Mouse (Mus musculus): ENCODE results near the gene Desi1. TPM values are rescaled to one million over a fixed set of nuclear protein-coding genes. Genes with fewer than 3 reads are reported as not detected.
A peak's percentile ranks its signal among the peaks of the same experiment; 100 is the strongest.

Desi1 gene
- total and polyA plus RNA-seq, 2 experiments from 2014 or later, result 26.9 to 43.9 TPM

- DNase-seq (ENCODE audit: low spot score), result no peak
- ATAC-seq (ENCODE audit: low FRiP score), result no peak
These were observed 79.5 kb downstream of the Desi1 start for GRCm38 (mm10) chr15:81954151-81954583.

GRCm38 (mm10) chr15:81952310-81952709, 81.4 kb downstream of the Desi1 start:
- no peak for ATAC-seq (ENCODE audit: low FRiP score)
- Histone ChIP-seq H3K9ac (replicated peaks; ENCODE audit: low read length, poor library complexity, severe bottlenecking) (no peak overlapping the region), H3K4me1 (ENCODE audit: insufficient read depth, low read length) (no peaks in the 10 kb centered on the region), H3K36me3 (ENCODE audit: insufficient read depth, low read length) (peaks cover 66% of the 10 kb centered on the region), H3K4me2 (ENCODE audit: low read depth, low read length, poor library complexity, severe bottlenecking) (no peak overlapping the region), H3K27me3 (ENCODE audit: insufficient read depth, low read length) (no peaks in the 10 kb centered on the region), H3K9me3 (ENCODE audit: low read length) (no peaks in the 10 kb centered on the region), H3K4me3 (ENCODE audit: low read depth, low read length) (no peak overlapping the region), H3K27ac (ENCODE audit: low read depth, low read length) (no peak overlapping the region)
- DNase-seq (ENCODE audit: low spot score), result no peak
- 60% methylated on average over 4 of the region's 4 CpGs for WGBS
- TF ChIP-seq CTCF (IDR thresholded peaks at IDR 0.05), result peak; percentile 27

More at GRCm38 (mm10) chr15:81954151-81954583, 79.5 kb downstream of the Desi1 start:
- Histone ChIP-seq H3K27ac (ENCODE audit: low read depth, low read length) (no peak overlapping the region), H3K9me3 (ENCODE audit: low read length) (no peaks in the 10 kb centered on the region), H3K4me3 (ENCODE audit: low read depth, low read length) (no peak overlapping the region), H3K9ac (replicated peaks; ENCODE audit: low read length, poor library complexity, severe bottlenecking) (no peak overlapping the region), H3K4me2 (ENCODE audit: low read depth, low read length, poor library complexity, severe bottlenecking) (no peak overlapping the region), H3K4me1 (ENCODE audit: insufficient read depth, low read length) (no peaks in the 10 kb centered on the region), H3K27me3 (ENCODE audit: insufficient read depth, low read length) (no peaks in the 10 kb centered on the region), H3K36me3 (ENCODE audit: insufficient read depth, low read length) (peaks cover 52% of the 10 kb centered on the region)
- TF ChIP-seq CTCF (IDR thresholded peaks at IDR 0.05), result no peak
- WGBS, result 97% methylated on average over 9 of the region's 9 CpGs

- 0 out of 2 replicates have a peak, but pooled peaks have one; percentile 11 for TF ChIP-seq CTCF (IDR thresholded peaks at IDR 0.05)
- no peaks in the 10 kb centered on the region for H3K9me3 ChIP-seq (ENCODE audit: low read length)
- no peak overlapping the region for H3K4me3 ChIP-seq (ENCODE audit: low read depth, low read length)
- ATAC-seq (ENCODE audit: low FRiP score) (0 out of 2 replicates have a peak, but pooled peaks have one; percentile 26), DNase-seq (ENCODE audit: low spot score) (no peak)
- H3K36me3 ChIP-seq (ENCODE audit: insufficient read depth, low read length), result peaks cover 74% of the 10 kb centered on the region
- H3K4me1 ChIP-seq (ENCODE audit: insufficient read depth, low read length), result no peaks in the 10 kb centered on the region
- no peak overlapping the region for H3K4me2 ChIP-seq (ENCODE audit: low read depth, low read length, poor library complexity, severe bottlenecking)
- WGBS, result 92% methylated on average over 8 of the region's 9 CpGs
- no peaks in the 10 kb centered on the region for H3K27me3 ChIP-seq (ENCODE audit: insufficient read depth, low read length)
- H3K9ac ChIP-seq (replicated peaks; ENCODE audit: low read length, poor library complexity, severe bottlenecking), result no peak overlapping the region
- no peak overlapping the region for H3K27ac ChIP-seq (ENCODE audit: low read depth, low read length)
These were observed 82.5 kb downstream of the Desi1 start for GRCm38 (mm10) chr15:81951159-81951558.

GRCm38 (mm10) chr15:81950716-81951115, 82.9 kb downstream of the Desi1 start:
- H3K9me3 ChIP-seq (ENCODE audit: low read length), result no peaks in the 10 kb centered on the region
- H3K4me3 ChIP-seq (ENCODE audit: low read depth, low read length), result no peak overlapping the region
- H3K4me1 ChIP-seq (ENCODE audit: insufficient read depth, low read length), result no peaks in the 10 kb centered on the region
- H3K27me3 ChIP-seq (ENCODE audit: insufficient read depth, low read length), result no peaks in the 10 kb centered on the region
- DNase-seq (ENCODE audit: low spot score) (no peak), ATAC-seq (ENCODE audit: low FRiP score) (no peak)
- 89% methylated on average over 5 of the region's 5 CpGs for WGBS
- TF ChIP-seq CTCF (IDR thresholded peaks at IDR 0.05), result no peak
- no peak overlapping the region for H3K27ac ChIP-seq (ENCODE audit: low read depth, low read length)
- peaks cover 74% of the 10 kb centered on the region for H3K36me3 ChIP-seq (ENCODE audit: insufficient read depth, low read length)
- no peak overlapping the region for H3K4me2 ChIP-seq (ENCODE audit: low read depth, low read length, poor library complexity, severe bottlenecking)
- H3K9ac ChIP-seq (replicated peaks; ENCODE audit: low read length, poor library complexity, severe bottlenecking), result no peak overlapping the region

- peaks cover 64% of the 10 kb centered on the region for H3K36me3 ChIP-seq (ENCODE audit: insufficient read depth, low read length)
- no peaks in the 10 kb centered on the region for H3K4me1 ChIP-seq (ENCODE audit: insufficient read depth, low read length)
- H3K9me3 ChIP-seq (ENCODE audit: low read length), result no peaks in the 10 kb centered on the region
- no peak overlapping the region for H3K27ac ChIP-seq (ENCODE audit: low read depth, low read length)
- no peak for TF ChIP-seq CTCF (IDR thresholded peaks at IDR 0.05)
- no peak overlapping the region for H3K4me2 ChIP-seq (ENCODE audit: low read depth, low read length, poor library complexity, severe bottlenecking)
- no peak overlapping the region for H3K9ac ChIP-seq (replicated peaks; ENCODE audit: low read length, poor library complexity, severe bottlenecking)
- DNase-seq (ENCODE audit: low spot score), result no peak
- WGBS, result 67% methylated on average over 11 of the region's 11 CpGs
- no peak overlapping the region for H3K4me3 ChIP-seq (ENCODE audit: low read depth, low read length)
- ATAC-seq (ENCODE audit: low FRiP score), result no peak
- H3K27me3 ChIP-seq (ENCODE audit: insufficient read depth, low read length), result no peaks in the 10 kb centered on the region
These were observed 84.1 kb downstream of the Desi1 start for GRCm38 (mm10) chr15:81949476-81950131.

GRCm38 (mm10) chr15:81949076-81949475, 84.6 kb downstream of the Desi1 start:
- Histone ChIP-seq H3K27me3 (ENCODE audit: insufficient read depth, low read length) (no peaks in the 10 kb centered on the region), H3K36me3 (ENCODE audit: insufficient read depth, low read length) (peaks cover 58% of the 10 kb centered on the region), H3K4me2 (ENCODE audit: low read depth, low read length, poor library complexity, severe bottlenecking) (no peak overlapping the region), H3K27ac (ENCODE audit: low read depth, low read length) (no peak overlapping the region), H3K9ac (replicated peaks; ENCODE audit: low read length, poor library complexity, severe bottlenecking) (no peak overlapping the region), H3K4me1 (ENCODE audit: insufficient read depth, low read length) (no peaks in the 10 kb centered on the region), H3K4me3 (ENCODE audit: low read depth, low read length) (no peak overlapping the region), H3K9me3 (ENCODE audit: low read length) (no peaks in the 10 kb centered on the region)
- DNase-seq (ENCODE audit: low spot score) (no peak), ATAC-seq (ENCODE audit: low FRiP score) (no peak)
- no peak for TF ChIP-seq CTCF (IDR thresholded peaks at IDR 0.05)
- 91% methylated on average over 10 of the region's 10 CpGs for WGBS
